Mouse (Mus musculus): ENCODE measurements around the gene Npnt.
A peak's percentile ranks its signal among the peaks of the same experiment; 100 is the strongest.

The Npnt gene

DNA sequence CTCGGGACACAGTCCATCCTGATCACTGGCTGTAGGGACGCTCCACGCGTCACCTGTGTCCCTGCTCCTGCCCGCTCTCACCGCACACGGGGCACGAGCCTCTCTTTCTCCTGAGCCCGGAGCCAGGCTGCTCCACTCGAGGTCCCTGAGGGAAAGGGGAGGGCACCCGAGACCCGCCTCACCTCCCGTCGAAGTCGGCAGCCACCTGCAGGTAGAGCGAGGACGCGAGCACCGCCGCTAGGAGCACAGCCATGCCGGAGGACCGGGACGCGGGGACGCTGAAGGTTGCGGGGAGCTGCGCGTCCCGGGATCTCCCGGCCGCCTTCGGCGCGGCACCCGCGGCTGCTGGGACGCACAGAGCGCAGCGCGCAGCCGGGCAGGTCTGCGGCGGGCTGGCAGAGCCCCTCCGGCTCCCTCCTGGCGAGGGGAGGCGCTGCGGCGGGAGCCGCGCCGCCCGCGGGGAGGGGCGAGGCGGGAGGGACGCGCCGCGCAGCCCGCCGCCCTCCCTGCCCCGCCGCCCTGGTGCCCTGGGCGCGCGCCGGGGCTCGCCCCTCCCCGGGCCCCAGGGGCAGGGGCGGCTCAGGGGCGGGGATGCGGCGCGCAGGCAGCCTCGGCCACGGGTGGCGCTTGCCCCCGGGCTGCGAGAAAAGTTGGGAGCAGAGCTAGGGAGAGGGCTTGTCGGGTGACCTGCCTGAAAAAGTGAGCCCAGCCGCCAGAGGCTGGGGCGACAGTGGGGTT is at the start of gene Npnt:
TSS of gene Npnt (minus strand) at position 501 of the 738 bp plus-strand sequence.
- peak; percentile 71 for DNase-seq (ENCODE audit: low spot score)

DNA sequence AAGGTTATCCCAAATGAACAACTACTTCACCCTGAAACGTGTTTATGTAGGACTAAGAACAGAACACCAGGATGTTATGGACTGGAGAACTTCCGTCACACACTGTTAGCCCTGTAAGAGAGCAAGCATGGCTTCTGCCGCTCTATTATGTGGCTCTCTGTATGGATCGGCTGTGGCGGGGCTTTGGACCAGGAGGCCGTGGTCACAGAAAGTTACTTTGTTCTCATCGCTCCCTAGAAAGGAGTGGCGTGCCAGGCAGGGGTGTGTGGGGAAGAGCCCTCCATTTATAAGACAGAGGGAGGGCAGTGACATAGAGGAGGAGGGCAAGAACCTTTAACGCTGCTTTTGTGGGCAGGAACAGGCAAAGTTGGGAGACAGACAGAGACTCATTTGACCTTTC is 46.2 kb upstream of the Npnt start:
- DNase-seq (ENCODE audit: low spot score): no peak

DNA sequence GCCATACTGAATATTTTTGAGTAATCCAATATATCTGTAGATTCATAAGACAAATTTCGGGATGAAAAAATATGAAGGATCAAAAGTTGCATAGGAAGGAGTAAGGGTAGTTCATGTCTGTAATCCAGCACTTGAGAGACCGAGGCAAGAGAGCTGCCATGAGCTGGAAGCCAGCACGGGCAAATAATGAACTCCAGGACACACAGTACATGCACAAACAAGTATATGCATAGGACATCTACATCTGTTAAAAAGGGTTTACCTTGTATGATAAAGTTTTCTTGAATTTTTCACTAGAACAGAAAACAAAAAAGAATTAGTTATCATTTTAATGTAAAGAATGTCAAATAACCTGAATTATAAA is 45.8 kb upstream of the Npnt start:
- DNase-seq (ENCODE audit: low spot score): no peak

DNA sequence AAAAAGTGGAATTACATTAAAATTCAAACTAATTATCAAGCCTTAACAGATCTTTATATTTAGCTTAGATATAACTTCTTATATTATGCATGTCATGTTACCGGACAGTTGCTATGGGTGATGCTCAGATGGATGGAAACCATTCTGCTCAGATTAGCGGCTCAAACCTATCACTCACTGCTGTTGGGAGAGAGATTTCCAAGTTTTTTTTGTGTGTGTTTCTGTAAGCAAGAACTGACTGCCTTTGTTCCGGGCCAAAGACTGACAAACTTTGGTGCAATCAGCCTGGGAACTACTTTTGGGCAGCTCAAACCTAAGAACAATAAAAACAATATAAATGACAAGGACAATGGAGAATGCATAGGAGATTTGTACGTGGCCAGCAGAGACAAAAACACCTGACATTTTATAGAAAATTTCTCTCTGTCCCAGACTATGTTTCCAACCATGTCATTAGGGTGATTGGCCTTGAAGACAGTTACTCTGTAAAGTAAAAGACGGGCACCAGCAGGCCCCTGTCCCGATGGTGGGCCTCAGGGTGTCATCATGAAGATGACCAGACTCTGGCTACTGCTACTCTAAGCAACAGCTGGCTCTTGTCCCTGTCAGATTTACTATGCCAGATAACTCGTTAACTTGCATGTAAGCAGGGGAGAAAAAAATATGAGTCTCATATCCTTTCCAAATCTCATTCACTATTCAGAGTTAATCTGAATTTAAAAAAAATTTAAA is 45.2 kb upstream of the Npnt start:
- no peak for DNase-seq (ENCODE audit: low spot score)

DNA sequence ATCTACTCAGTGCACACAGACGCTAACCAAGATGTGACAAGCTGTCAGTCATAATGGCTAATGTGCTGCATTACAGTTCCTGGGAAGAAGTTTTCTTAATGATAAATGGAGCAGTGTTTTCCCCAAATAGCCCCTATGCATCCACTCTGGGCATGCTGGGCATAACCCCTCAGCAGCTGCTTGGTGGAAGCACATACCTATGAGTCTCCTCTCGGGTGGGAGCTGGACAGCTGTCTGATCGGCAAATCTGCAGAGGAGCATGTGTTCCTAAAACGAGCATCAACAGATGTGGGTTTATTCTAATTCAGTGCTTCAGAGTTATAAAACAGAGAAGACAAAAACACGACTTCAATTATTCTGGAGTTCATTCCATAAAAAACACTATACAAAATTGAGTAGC is 36.1 kb upstream of the Npnt start:
- no peak for DNase-seq (ENCODE audit: low spot score)

DNA sequence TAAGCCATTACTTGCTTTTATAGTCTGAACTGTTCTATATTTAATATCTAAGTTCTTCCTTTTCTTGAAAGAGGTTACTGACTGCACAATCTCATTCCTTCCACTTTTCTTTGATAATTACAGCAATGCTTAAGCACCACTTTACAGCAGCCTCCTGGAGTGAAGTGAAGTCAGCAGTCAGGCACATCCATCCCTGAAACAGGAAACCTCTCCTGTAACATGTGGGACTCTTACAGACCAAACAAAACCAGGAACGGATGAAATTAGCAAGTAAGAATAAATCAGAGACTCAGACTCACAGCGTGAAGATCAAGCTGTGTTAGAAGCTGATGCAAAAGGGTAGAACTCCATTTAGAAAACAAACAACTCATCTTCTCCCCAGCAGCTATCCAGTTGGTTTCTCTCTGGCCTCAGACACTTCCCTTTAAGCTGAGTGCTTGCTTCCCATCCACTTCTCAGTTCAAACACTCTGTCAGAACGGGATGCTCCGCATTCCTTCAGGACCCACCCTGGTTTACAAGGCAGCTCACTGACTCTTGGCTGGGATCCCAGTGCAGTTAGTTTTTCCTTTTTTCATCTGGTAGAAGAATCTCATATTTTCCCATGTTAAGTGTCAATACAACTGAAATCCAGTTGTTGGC is 33.9 kb upstream of the Npnt start:
- no peak for DNase-seq (ENCODE audit: low spot score)

DNA sequence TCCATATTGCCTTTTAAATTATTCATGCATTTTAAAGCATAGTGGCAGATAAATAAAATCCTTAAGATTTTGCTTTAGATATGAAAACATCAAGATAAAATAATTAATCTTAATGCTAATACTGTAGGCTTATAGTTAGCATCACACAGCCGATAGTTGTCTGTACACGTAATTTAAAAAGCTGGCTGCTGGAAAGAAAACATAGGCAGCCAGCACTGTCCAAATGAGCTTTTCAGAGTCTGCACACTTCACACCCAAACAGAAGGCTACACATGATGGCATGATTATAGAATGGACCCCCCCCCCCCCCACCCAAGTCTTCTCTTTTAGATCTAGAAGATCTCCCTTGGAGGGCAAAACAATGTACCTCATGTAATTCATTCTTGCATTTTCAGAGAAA is 31.9 kb upstream of the Npnt start:
- no peak for DNase-seq (ENCODE audit: low spot score)

DNA sequence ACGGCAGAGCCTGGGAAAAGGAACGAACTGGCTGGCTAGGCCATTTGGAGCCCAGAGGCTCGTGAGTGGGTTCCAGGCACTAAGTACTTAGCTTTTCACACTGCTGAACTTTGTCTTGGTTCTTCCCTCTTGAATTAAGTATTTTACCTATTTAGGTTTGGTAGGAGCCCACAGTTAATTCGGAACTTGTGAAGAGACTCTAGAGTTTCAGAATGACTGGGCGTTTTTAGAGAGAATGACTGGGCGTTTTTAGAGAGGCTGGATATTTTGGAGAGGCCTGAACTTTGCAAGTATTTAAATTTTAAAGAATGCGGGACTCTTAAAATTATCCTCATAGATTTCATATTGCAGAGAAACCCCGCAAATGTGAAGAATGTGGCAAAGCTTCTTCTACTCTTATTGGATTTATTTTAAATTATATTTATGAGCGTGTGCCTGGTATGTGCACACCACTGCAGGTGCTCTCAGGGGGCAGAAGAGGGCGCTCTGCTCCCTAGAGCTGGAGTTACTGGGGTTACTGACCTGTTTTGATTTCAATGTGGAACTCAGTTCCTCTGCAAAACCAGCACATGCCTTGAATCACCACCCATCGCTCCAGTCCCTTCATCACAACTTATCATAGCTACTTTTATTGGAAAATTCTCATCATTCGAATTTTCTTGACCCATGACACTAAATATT is 29.8 kb upstream of the Npnt start:
- DNase-seq (ENCODE audit: low spot score): no peak

DNA sequence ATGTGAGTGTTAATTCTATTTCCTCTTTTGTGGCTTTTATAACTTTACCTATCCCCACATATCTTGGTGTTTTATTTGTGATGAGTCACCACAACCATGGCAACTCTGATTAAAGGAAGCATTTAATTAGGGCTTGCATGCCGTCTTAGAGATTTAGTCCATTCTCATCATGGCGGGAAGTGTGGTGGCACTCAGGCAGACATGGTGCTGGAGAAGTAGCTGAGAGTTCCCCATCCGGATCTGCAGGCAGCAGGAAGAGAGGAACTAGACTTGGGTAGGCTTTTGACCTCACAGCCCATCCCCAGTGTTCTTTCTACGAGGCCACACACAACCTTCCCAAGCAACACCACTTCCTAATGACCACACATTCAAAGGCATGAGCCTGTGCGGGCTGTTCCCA is 16.2 kb upstream of the Npnt start:
- DNase-seq (ENCODE audit: low spot score): no peak

DNA sequence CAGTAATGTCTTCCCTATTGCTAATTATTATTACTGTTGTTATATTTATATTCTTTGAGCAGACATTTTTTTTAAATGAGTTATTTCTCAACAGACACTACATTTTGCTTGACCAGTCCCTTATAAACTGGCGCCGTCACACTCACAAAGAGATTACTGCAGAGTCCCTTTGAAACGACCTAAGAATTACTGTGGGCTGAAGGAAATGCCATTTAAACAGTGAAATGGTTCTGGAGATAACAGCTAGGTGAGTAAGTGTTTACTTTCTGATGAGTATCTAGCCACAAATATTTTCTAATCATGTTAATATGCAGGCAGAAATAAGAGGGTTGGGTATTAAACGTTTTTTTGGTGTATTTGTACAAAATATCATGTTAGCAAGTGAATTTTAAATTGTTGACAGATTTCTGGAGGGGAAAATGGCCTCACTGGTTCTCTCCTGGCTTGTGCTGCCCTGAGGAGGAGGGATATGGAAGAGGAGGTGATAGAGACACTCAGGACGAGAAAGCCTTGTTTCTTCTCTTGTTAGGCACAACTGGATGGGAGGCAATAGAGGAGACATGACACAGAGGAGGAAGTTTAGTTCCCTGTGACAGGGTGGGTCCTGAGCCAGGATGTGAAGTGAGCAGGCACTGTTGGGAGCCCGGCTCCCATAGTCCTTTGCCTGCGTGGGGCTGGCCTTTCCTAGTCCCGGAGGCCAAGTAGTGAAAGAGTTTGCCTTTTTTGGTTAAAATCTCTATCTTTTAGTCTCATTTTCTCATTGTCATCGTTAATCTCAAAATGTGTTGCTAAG is 14.8 kb upstream of the Npnt start:
- no peak for DNase-seq (ENCODE audit: low spot score)

DNA sequence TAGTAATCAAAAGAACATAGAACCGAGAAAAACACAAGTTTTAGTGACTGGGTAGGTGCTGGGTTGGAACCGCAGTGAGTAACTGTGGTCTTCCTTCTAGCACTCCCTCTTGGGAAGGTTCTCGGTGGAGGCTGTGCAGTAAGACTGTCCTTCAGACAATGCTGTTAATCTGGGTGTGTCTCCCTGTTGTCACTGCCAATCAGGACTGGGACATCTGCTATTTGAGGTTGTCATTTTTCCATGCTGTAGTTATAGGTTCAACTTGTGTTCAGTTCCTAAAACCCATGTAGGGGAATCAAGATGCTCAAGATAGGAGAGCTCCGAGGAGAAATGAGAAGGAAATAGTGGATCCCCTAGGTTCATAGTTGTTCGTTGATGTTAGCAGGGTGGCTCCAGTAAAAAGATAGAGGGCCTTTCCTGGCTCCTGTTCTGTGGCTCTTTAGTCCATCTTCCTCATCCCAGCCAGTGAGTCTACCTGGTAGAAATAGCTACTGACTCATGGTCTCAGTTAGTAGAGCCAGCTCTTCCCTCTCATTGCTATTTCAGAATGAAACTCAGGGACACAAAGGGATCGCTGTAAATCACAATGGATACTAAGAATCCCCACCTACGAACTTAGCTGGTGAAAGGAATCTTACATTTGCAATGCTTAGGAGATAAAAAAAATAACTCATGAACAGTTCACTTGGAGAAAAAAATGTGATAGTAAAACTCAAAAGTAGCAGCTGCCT is 12.7 kb upstream of the Npnt start:
- DNase-seq (ENCODE audit: low spot score): no peak

DNA sequence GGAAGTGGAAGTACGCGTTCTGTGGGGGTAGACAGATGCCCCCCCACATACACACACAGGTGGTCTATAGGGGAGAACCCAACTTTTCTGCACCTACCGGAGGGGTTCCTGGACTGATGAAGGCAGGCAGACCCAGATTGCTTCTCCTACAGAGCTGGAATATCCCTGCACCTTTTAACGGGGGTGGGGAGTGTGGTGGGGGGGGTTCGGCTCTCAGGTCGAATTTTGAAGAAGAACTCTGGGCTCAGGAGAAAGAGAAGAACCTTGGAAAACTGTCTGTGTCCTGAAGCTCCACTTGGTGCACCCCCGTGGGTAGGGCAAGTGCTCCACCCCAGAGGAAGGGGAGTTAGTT is 414 bp upstream of the Npnt start:
- no peak for DNase-seq (ENCODE audit: low spot score)

DNA sequence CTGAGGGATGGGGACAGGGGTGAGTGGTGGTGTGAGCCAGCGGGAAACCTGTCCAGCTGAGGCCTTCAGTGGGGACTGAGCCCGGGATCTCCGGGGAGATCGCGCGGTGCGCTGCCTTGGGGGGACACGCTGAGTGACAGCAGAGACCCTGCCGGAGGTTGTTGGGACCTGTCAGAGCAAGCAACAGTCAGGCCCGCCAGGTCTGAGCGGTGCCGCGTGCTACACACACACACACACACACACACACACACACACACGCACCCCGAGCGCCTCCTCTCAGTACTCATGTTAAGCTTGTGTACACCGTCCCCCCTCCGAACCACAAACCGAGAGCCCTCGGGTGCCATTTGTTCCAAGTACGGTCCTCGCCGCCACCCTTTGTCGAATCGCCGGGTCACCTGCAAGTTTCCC is 706 bp downstream of the Npnt start:
- peak; percentile 48 for DNase-seq (ENCODE audit: low spot score)

DNA sequence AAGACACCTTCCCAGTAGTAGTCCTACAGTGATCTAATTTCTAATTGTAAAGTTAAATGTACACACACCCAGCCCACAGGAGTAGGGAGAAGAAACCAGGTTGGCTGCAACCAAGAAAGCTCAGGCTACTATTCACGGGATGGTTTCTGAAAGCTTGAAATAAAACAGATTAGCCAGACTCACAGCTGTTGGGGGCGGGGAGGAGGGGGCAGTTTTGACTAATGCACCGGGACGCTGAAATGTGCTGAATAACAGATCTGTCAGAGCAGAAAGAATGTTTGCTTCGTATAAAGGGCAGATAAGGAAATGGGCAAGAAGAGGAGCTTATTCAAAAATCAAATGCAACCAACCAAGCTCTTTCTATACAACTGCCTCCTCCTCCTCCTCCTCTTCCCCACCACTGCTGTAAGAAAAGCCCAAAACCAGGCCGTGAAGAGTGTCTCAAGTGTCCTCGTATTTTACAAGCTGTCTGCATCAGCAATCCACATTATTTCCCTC is 1.7 kb downstream of the Npnt start:
- no peak for DNase-seq (ENCODE audit: low spot score)

DNA sequence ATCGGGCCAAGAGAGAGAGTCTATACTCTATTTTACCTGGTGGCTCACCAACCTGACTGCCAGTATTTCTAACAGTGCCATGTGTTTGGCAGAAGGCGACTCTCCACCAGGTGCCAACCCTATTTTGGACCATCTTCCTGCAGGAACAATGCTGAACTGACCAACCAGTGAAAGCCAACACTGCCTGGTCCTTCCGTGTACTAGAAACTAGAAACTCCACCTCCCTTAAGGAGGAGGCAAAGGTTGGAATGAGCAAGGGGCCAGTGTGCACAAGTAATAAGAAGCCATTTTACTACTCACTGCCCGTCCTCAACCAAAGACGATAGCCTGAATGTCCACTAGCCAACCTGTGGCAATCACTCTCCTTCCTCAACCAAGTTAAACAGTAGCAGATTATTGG is 4.0 kb downstream of the Npnt start:
- DNase-seq (ENCODE audit: low spot score): no peak

DNA sequence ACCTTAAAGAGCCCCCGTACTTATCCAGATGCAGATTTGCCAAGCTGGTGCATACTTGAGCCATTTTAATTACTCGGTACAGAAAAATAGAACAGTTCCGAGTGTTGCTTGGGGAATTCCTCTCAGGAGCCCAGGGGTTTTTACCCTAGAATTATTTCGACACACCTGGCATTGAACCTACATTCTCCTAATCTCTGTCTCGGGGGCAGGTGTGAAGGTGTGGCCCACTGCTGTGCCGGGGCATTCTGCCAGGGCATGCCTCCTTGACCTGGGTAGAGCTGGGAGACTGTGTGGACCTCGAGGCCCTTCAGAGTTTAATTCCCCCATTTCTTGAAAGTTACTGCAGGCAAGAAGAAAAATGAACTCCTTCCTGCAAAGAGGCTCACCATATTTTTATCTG is 4.4 kb downstream of the Npnt start:
- DNase-seq (ENCODE audit: low spot score): no peak

DNA sequence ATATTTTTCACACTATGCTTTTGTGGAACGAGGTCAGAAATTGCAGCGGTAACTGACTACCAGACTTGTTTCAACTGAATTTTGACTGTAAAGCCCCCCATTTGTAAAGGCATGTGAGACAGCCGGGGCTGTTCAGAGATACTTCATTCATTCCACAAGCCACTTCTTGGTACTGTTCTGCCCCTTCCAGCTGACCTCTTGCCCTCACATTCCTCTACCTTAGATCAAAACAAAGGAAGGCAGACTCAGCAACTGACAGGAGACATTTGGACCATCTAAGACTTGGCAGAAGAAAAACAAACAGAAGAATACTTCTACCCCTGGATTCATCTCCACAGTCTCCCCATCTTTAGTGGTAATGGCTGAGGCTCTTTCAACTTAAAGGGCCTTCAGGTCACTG is 5.5 kb downstream of the Npnt start:
- no peak for DNase-seq (ENCODE audit: low spot score)

DNA sequence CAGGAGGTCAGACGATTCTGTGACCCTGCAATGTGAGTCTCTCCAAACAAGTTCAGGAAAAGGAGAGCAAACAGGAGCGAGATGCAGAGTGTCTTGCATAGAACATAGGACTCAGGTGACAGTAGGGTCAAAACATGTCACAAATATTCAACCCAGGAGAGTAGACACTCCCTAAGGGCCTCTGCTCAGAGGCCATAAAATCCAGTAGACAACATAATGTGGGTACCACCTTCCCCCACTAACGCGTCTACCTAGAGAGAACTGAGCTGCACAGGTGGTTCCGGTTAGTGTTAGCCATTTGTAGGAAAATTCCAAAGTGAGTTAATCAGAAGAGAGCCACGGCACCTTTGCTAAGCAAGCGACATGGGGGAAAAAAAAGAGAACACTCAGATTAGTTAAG is 5.9 kb downstream of the Npnt start:
- DNase-seq (ENCODE audit: low spot score): no peak

DNA sequence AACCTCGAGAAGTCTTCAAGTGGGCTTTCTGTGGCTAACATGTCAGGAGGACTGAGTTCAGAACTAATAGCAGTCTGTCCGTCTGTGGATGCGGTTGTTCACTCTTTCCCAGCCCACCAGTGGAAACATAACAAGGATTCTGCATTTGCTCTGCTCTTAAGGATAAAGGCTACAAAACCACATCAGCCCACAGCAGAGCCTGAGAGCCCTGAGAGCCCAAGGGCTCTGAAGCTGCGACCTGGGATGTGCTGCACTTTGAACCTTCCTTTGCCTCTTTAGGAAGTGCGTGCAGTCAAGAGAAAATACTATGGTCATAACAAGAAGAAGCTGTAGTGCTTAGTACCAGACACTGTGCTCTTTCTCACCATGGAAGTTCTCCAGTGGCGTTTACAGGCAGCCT is 7.3 kb downstream of the Npnt start:
- DNase-seq (ENCODE audit: low spot score): no peak

DNA sequence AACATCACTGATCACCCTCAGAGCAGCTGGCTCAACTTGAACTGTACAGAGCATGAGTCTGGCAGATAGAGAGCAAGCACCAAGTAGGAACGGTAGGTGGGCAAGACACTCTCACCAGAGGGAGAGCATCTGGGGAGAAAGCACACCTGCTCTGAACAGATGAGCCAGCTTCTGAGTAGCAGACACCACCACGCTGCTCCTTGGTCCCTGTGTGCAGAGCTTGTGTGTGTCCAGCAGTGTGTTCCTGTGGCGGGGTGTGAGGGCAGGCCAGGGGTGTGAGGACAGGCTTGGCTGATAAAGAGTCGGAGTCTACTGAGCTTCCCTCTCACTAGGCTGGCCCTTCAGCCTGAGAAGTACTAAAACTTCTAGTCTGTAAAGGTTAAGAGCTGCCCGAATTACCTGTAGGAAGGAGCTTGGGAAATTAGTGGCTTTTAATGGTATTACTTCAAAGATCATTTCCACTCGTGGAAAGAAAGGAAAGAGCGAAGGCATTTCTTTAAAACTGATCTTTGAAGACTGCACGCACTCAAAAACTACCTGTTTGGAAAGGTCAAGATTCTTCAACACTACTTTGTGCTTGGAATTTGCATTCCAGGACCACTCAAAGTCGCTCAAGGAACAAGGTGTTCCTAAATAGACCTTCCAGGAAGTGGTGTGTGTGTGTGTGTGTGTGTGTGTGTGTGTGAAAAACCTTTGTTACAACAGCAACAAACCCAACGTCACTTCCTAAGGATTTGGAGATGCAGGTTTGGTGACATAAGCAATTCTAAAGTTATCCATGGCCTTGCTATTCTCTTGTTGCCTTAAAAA is 9.7 kb downstream of the Npnt start:
- no peak for DNase-seq (ENCODE audit: low spot score)

Data from retina, embryonic 14.5 days (tissue).